In genomic region chr8:85492940-85493931, GRCm38 (mm10) we compare ENCODE assay signal across 8 mouse cellular contexts. TPM values are rescaled to one million over a fixed set of nuclear protein-coding genes. Genes with fewer than 3 reads are reported as not detected.
A peak's percentile ranks its signal among the peaks of the same experiment; 100 is the strongest.
DNase-seq lines count a peak whose midpoint lies in the region; ATAC-seq and TF ChIP-seq lines count a peak whose summit lies in the region.

No protein-coding gene starts in this region.

- H3K4me3 ChIP-seq in heart, embryonic 10.5 days = peak overlapping the region; percentile 79
- H3K4me3 ChIP-seq in embryonic facial prominence, embryonic 13.5 days = peak overlapping the region; percentile 86
- H3K4me3 ChIP-seq in limb, embryonic 14.5 days (replicated peaks; ENCODE audit: low read length) = peak overlapping the region; percentile 84

- intact Hi-C loops in heart, postnatal 25 days (cut with DNase I) = loop anchor here (5.0 kb wide), 1 partner anchor 34 kb away; no protein-coding TSS in a partner anchor
- intact Hi-C loops in gastrocnemius, postnatal 36 days (cut with DNase I) = no loop called here

- H3K9me3 ChIP-seq in heart, embryonic 10.5 days = no peaks in the 10 kb centered on the region
- H3K9me3 ChIP-seq in embryonic facial prominence, embryonic 13.5 days = no peaks in the 10 kb centered on the region
- H3K9me3 ChIP-seq in limb, embryonic 14.5 days (ENCODE audit: control insufficient read depth, low read length) = no peaks in the 10 kb centered on the region

- 12% methylated on average over 48 of the region's 49 CpGs for WGBS in heart, embryonic 10.5 days
- WGBS in embryonic facial prominence, embryonic 13.5 days = 5% methylated on average over 48 of the region's 49 CpGs
- WGBS in limb, embryonic 14.5 days = 13% methylated on average over 24 of the region's 49 CpGs

- H3K27me3 ChIP-seq in heart, embryonic 10.5 days (ENCODE audit: insufficient read depth, poor library complexity, severe bottlenecking) = peaks cover 9% of the 10 kb centered on the region; the same call in 1 of the 2 replicates
- H3K27me3 ChIP-seq in embryonic facial prominence, embryonic 13.5 days = no peaks in the 10 kb centered on the region
- H3K27me3 ChIP-seq in limb, embryonic 14.5 days (ENCODE audit: control insufficient read depth, insufficient read depth, low read length) = no peaks in the 10 kb centered on the region

- ATAC-seq in embryonic facial prominence, embryonic 13.5 days (ENCODE audit: insufficient number of reproducible peaks, insufficient read depth, low FRiP score, low TSS enrichment, low read depth) = peak; percentile 16; the same call in 1 of the 2 replicates
- ATAC-seq in inflammation-experienced regulatory T-cells, adult 6 months = peak; percentile 12
- no peak for ATAC-seq in limb, embryonic 14.5 days (ENCODE audit: low FRiP score, low read depth)

- H3K4me2 ChIP-seq in embryonic facial prominence, embryonic 13.5 days = peak overlapping the region; percentile 88
- H3K4me2 ChIP-seq in limb, embryonic 14.5 days (replicated peaks; ENCODE audit: low read depth, low read length, severe bottlenecking) = peak overlapping the region; percentile 89

- peak overlapping the region; percentile 90 for H3K9ac ChIP-seq in embryonic facial prominence, embryonic 13.5 days
- peak overlapping the region; percentile 82 for H3K9ac ChIP-seq in limb, embryonic 14.5 days (ENCODE audit: low read depth, low read length, severe bottlenecking)

- peaks cover 14% of the 10 kb centered on the region for H3K4me1 ChIP-seq in heart, embryonic 10.5 days
- H3K4me1 ChIP-seq in embryonic facial prominence, embryonic 13.5 days = peaks cover 31% of the 10 kb centered on the region
- H3K4me1 ChIP-seq in limb, embryonic 14.5 days (ENCODE audit: control insufficient read depth, insufficient read depth, low read length) = peaks cover 5% of the 10 kb centered on the region

- DNase-seq in heart, embryonic 10.5 days (ENCODE audit: low spot score) = no peak
- DNase-seq in heart, postnatal 25 days (ENCODE audit: low spot score) = no peak
- peak; percentile 50 for DNase-seq in MN1 (ENCODE audit: low spot score)
- no peak for DNase-seq in limb, embryonic 14.5 days (ENCODE audit: low spot score)
- peak; percentile 44 for DNase-seq in retina, embryonic 14.5 days (ENCODE audit: low spot score)
- no peak for DNase-seq in gastrocnemius, postnatal 36 days

- peak overlapping the region; percentile 85 for H3K27ac ChIP-seq in heart, embryonic 10.5 days
- H3K27ac ChIP-seq in embryonic facial prominence, embryonic 13.5 days = peak overlapping the region; percentile 73
- 0 out of 2 replicates have a peak overlapping the region, but pooled peaks have one; percentile 52 for H3K27ac ChIP-seq in limb, embryonic 14.5 days (replicated peaks; ENCODE audit: low read depth, low read length)

- no peak for TF ChIP-seq POLR2A in limb, embryonic 14.5 days (IDR thresholded peaks at IDR 0.05; ENCODE audit: borderline replicate concordance, extremely low read depth, insufficient read depth, insufficient read length)

- H3K36me3 ChIP-seq in heart, embryonic 10.5 days = no peaks in the 10 kb centered on the region
- H3K36me3 ChIP-seq in embryonic facial prominence, embryonic 13.5 days = peaks cover 6% of the 10 kb centered on the region; the same call in 1 of the 2 replicates
- peaks cover 6% of the 10 kb centered on the region for H3K36me3 ChIP-seq in limb, embryonic 14.5 days (ENCODE audit: control insufficient read depth, insufficient read depth, low read length)

RNA-seq across cellular contexts. Expression of gene Gpt2, which starts 0.9 kb away (rescaled TPM):
- polyA plus RNA-seq in heart, embryonic 10.5 days (2016; fragmentation: Nextera tagmentation; extraction: Ambion mirVana) = 13.9 and 25.2 TPM in 2 replicates
- total RNA-seq in heart, postnatal 25 days (2021) = 10 to 100 TPM; 32.9 to 36.1 TPM
- polyA plus RNA-seq in embryonic facial prominence, embryonic 13.5 days (2015; fragmentation: Nextera tagmentation; extraction: Ambion mirVana) = 36.0 and 40.2 TPM in 2 replicates
- under 1 TPM; 0.21 to 0.43 (median 0.25) TPM for polyA plus RNA-seq in inflammation-experienced regulatory T-cells, adult 6 months (2017; shearing (Covaris generic))
- 24.6 and 26.7 TPM in 2 replicates for polyA plus RNA-seq in limb, embryonic 14.5 days (2012; rRNA removed)
- 36.2 and 40.2 TPM in 2 replicates for polyA plus RNA-seq in limb, embryonic 14.5 days (2014; fragmentation: Nextera tagmentation; extraction: Ambion mirVana)
- 100 to 1,000 TPM; 303 to 317 TPM for total RNA-seq in gastrocnemius, postnatal 36 days (2021)

Comparison
In these comparisons a context has a peak if more than half of its experiments do, and no peak if none do; other contexts are left out.
1. DNase-seq: peak in MN1 (single experiment) and retina, embryonic 14.5 days (single experiment); none in heart, embryonic 10.5 days (single experiment), heart, postnatal 25 days (single experiment), limb, embryonic 14.5 days (single experiment) and gastrocnemius, postnatal 36 days (0 of 2).
2. RNA of gene Gpt2, which starts 0.9 kb away (polyA plus RNA-seq): 24.6 to 40.2 TPM in limb, embryonic 14.5 days, 36.0 to 40.2 TPM in embryonic facial prominence, embryonic 13.5 days and 13.9 to 25.2 TPM in heart, embryonic 10.5 days; 0.21 to 0.43 TPM in inflammation-experienced regulatory T-cells, adult 6 months; every median in the first group is over 10 times any median in the second.
3. Peak in every context shown above with its lines, with median percentiles within 50 percentile points of each other: H3K27ac ChIP-seq and H3K4me3 ChIP-seq.